Mouse (Mus musculus) kidney, adult 2 months (tissue): Measurements from ENCODE around the gene Aimp2.

ENCODE experiments used
- CTCF ChIP-seq: fragments of 200-500 bp; conservative IDR thresholded peaks from 2 replicates; pipeline ENCODE4 v1.5.1; 2011; ENCODE audit warnings: low read depth, mild to moderate bottlenecking, control low read depth, low read length, moderate library complexity, mixed read lengths; ENCODE audit not compliant: insufficient read depth, insufficient read length
- POLR2A ChIP-seq: fragments of 200-500 bp; IDR thresholded peaks from one replicate; pipeline ENCODE4 v1.6.1; 2011; ENCODE audit warnings: low read depth, low read length, control low read depth

DNA sequence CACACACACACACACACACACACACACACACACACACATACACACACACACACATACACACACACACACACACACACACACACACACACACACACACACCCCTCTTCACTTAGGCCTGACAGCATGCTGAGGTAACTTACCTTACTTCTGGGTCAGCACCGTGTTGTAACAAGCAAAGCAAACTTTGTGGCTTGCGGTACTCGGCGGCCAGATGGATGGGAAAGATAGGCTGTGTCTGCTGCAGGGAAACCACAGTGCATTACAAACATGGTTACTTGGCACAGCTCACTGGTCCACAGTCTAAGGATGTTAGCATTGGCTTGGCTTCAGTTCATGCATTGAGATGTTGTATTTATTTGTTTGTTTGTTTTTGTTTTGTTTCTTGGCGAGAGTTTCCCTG is 16.3 kb downstream of the Aimp2 start:
- TF ChIP-seq CTCF, result no peak
- no peak for TF ChIP-seq POLR2A
